Comparison of ENCODE assay signal across 13 mouse cellular contexts in the genomic region with DNA sequence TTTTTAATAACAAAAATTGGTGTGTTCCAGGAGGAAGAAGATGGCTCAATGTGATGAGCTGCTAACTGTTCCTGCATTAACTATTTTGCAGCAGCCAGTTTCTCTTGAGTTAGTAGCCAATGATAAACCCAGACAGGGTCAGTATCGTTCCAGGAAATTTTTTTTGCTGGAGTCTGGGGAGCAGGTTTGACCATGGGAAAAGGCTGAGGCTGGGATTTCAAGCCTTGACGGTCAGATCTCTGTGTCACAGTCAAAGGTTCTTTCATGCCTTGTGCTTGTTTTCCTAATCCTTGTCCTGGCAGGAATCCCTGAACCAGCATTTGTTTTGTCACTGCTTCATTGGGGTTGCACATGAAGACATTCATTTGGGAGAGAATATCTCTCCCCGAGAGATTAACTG.
"Had no signal": no experiment of that assay in that cellular context is flagged by ENCODE, and none has a peak within 500 bp of the region (broad histone marks: within the 10 kb centered on the region; RNA-seq: fewer than 3 reads in every experiment).

No protein-coding gene starts in this region.

- H3K27ac ChIP-seq: midbrain, embryonic 10.5 days; midbrain, embryonic 12.5 days; neural tube, embryonic 12.5 days; stomach, embryonic 15.5 days; stomach, postnatal 0 days had no signal

- H3K9ac ChIP-seq: lung, embryonic 14.5 days; midbrain, embryonic 12.5 days; neural tube, embryonic 12.5 days; stomach, embryonic 15.5 days had no signal

- H3K4me2 ChIP-seq: lung, embryonic 14.5 days; midbrain, embryonic 12.5 days; neural tube, embryonic 12.5 days; stomach, embryonic 15.5 days had no signal

- H3K9me3 ChIP-seq: midbrain, embryonic 10.5 days; midbrain, embryonic 12.5 days; neural tube, embryonic 12.5 days; stomach, embryonic 15.5 days had no signal

- H3K4me1 ChIP-seq: midbrain, embryonic 10.5 days; midbrain, embryonic 12.5 days; neural tube, embryonic 12.5 days; stomach, embryonic 15.5 days had no signal

- H3K27me3 ChIP-seq: midbrain, embryonic 12.5 days; neural tube, embryonic 12.5 days; stomach, embryonic 15.5 days had no signal

- H3K36me3 ChIP-seq: midbrain, embryonic 10.5 days; midbrain, embryonic 12.5 days; neural tube, embryonic 12.5 days; stomach, embryonic 15.5 days had no signal

- DNase-seq: lung, embryonic 14.5 days; lung, postnatal 10 days; lung, postnatal 4 days; midbrain, embryonic 14.5 days; right cerebral cortex, postnatal 14 days; thymus, adult 2 months; thymus, postnatal 25 days; thymus, postnatal 4 days had no signal

- H3K4me3 ChIP-seq: midbrain, embryonic 10.5 days; midbrain, embryonic 12.5 days; neural tube, embryonic 12.5 days; stomach, embryonic 15.5 days had no signal
